Mouse (Mus musculus): ENCODE results near the gene Tax1bp3. TPM values are rescaled to one million over a fixed set of nuclear protein-coding genes. Genes with fewer than 3 reads are reported as not detected.

Gene Tax1bp3
- polyA plus RNA-seq, 2 experiments: 10.8 to 25.8 TPM

DNA sequence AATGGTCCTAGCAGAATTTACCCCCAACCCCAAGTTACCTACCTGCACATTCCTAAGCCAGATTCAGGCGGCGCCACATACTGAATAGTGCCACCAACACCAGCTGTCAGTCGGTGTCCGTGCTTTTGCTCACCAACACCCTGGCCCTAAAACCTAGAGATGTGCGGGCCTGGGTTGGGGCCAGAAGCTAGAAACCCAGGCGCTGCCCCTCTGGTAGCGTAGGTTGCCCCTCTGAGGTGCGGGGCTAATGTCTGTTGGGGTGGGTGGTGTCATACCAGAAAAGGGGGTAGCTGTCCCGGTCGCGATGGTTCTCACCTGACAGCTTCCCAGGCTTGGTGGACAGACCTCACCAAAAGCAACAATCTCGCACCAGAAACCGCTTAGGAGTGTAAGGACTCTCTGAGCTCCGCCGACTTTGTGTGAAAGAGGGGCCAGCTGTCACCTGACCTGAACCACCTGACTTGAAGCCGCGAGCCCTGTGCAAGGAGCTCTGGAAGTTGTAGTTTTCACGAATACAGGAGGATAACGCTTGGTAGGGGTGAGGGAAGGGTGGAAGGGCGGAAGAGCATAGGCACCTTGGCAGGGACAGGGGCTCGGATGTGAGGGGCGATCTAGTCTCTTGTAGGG is 21.8 kb downstream of the Tax1bp3 start, which contains the start of gene Ctns:
Ctns (minus strand) TSS at position 440 of the 627 bp plus-strand sequence.
- peak within 1 kb of the TSS; percentile 81 for H3K4me2 ChIP-seq (ENCODE audit: low read depth)
- DNase-seq (ENCODE audit: low read depth in 3 of 3, low spot score in 3 of 3) (peak; percentile 74 to 87 (median 81)), ATAC-seq (ENCODE audit: insufficient read depth) (peak; percentile 95)
- peak within 1 kb of the TSS; percentile 26 for H3K27ac ChIP-seq
- TF ChIP-seq CTCF (IDR thresholded peaks at IDR 0.05; ENCODE audit: low read depth) (no peak), EP300 (IDR thresholded peaks at IDR 0.05; ENCODE audit: low read depth) (no peak)
- H3K4me1 ChIP-seq (replicated peaks; ENCODE audit: control insufficient read depth in 2 of 2, insufficient read depth in 2 of 2, low read length in 1 of 2): peaks cover 4 to 8% of the 10 kb centered on the region in 2 experiments
- no peaks in the 10 kb centered on the region for H3K36me3 ChIP-seq (replicated peaks; ENCODE audit: control insufficient read depth, insufficient read depth, low read depth)
- 2% methylated on average over 22 of the region's 22 CpGs for WGBS (ENCODE audit: insufficient replicate concordance)
- H3K4me3 ChIP-seq (ENCODE audit: insufficient read depth in 1 of 2, low read depth in 2 of 2, low read length in 2 of 2): peak within 1 kb of the TSS; percentile 73 to 83
- H3K27me3 ChIP-seq (ENCODE audit: control insufficient read depth, insufficient read depth, low read length): no peaks in the 10 kb centered on the region
- H3K9ac ChIP-seq (replicated peaks): peak within 1 kb of the TSS; percentile 88
- H3K9me3 ChIP-seq (ENCODE audit: control insufficient read depth, low read length): no peaks in the 10 kb centered on the region

DNA sequence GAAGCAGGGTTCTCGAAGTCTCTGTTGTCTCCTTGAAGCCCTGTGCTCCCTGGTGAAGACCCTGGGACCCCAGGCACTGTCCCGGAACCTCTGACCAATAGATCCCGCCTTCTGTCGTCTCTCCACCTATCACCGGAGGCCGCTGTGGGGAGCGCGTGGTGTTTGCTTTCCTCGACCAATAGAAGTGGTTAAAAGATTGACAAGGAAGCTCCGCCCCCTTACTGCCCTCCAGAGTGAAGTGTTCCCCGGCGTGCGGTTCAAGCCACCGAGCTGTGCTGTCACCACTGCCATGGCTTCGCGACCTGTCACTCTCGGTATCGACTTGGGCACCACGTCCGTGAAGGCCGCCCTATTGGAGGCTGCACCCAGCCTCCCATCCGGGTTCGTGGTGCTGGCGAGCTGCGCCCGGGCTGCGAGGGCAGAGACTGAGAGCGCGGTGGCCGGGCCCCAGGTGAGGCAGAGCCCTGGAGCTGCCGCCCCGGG is 22.4 kb downstream of the Tax1bp3 start, which contains the start of gene Shpk:
Shpk (plus strand) TSS at position 231 of the 483 bp plus-strand sequence.
- no peaks in the 10 kb centered on the region for H3K36me3 ChIP-seq (replicated peaks; ENCODE audit: control insufficient read depth, insufficient read depth, low read depth)
- H3K9me3 ChIP-seq (ENCODE audit: control insufficient read depth, low read length): no peaks in the 10 kb centered on the region
- peaks cover 4 to 8% of the 10 kb centered on the region in 2 experiments for H3K4me1 ChIP-seq (replicated peaks; ENCODE audit: control insufficient read depth in 2 of 2, insufficient read depth in 2 of 2, low read length in 1 of 2)
- DNase-seq (ENCODE audit: low read depth in 3 of 3, low spot score in 3 of 3) (peak; percentile 93 to 95 (median 95)), ATAC-seq (ENCODE audit: insufficient read depth) (peak; percentile 97)
- H3K9ac ChIP-seq (replicated peaks): peak within 1 kb of the TSS; percentile 88
- peak within 1 kb of the TSS; percentile 73 to 83 for H3K4me3 ChIP-seq (ENCODE audit: insufficient read depth in 1 of 2, low read depth in 2 of 2, low read length in 2 of 2)
- under 1% methylated on average over 32 of the region's 32 CpGs for WGBS (ENCODE audit: insufficient replicate concordance)
- TF ChIP-seq EP300 (IDR thresholded peaks at IDR 0.05; ENCODE audit: low read depth) (no peak), CTCF (IDR thresholded peaks at IDR 0.05; ENCODE audit: low read depth) (no peak)
- H3K4me2 ChIP-seq (ENCODE audit: low read depth): peak within 1 kb of the TSS; percentile 81
- H3K27me3 ChIP-seq (ENCODE audit: control insufficient read depth, insufficient read depth, low read length): no peaks in the 10 kb centered on the region
- H3K27ac ChIP-seq: peak within 1 kb of the TSS; percentile 26

DNA sequence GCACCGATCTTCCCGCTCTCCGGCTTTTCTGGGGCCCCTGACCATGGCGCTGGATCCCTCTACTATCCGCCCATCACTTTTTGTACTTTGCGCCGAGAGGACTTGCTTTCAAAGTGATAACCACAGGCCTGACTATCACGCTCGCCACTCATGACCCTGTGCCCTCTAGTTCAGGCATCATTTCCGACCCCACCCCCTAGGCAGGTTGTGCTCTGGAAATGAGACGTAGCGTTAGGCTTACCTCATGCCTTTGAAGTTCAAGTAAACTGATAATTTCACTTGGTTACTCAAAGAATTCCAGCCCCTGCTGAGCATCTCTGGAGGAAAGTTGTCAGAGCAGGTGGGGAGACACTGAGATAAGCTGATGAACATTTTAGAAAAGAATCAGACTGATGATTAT is 23.0 kb downstream of the Tax1bp3 start:
- Histone ChIP-seq H3K27ac (no peak overlapping the region), H3K36me3 (replicated peaks; ENCODE audit: control insufficient read depth, insufficient read depth, low read depth) (no peaks in the 10 kb centered on the region), H3K27me3 (ENCODE audit: control insufficient read depth, insufficient read depth, low read length) (no peaks in the 10 kb centered on the region), H3K4me2 (ENCODE audit: low read depth) (peak overlapping the region; percentile 81), H3K9me3 (ENCODE audit: control insufficient read depth, low read length) (no peaks in the 10 kb centered on the region), H3K4me3 (ENCODE audit: insufficient read depth in 1 of 2, low read depth in 2 of 2, low read length in 2 of 2) (peak overlapping the region; percentile 73 to 83), H3K4me1 (replicated peaks; ENCODE audit: control insufficient read depth in 2 of 2, insufficient read depth in 2 of 2, low read length in 1 of 2) (peaks cover 4 to 8% of the 10 kb centered on the region in 2 experiments), H3K9ac (replicated peaks) (peak overlapping the region; percentile 88)
- peak in 2 of 3 experiments; percentile 42 to 51 for DNase-seq (ENCODE audit: low read depth in 3 of 3, low spot score in 3 of 3)
- TF ChIP-seq EP300 (IDR thresholded peaks at IDR 0.05; ENCODE audit: low read depth) (no peak), CTCF (IDR thresholded peaks at IDR 0.05; ENCODE audit: low read depth) (no peak)
- WGBS (ENCODE audit: insufficient replicate concordance): under 1% methylated on average over 12 of the region's 12 CpGs
- ATAC-seq (ENCODE audit: insufficient read depth): peak; percentile 14; the same call in 1 of the 2 replicates

DNA sequence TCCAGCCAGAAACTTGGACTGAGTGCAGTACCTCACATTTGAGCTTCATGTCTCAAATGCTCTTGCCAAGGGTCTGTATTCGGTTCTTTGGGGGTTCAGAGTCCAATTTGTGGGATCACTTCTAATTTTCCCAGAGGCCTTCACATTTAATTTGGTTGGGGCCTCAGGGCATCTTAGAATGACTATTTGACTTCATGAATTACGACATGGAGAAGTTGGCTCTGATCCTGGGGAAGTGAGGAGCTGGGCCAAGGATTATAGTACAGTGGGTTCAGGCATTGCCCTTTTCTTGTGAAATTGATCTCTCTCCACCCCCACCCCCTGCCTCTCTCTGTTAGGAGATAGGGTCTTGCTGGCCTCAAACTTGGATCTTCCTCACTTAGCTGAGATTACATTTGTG is 24.1 kb downstream of the Tax1bp3 start:
- no peaks in the 10 kb centered on the region for H3K27me3 ChIP-seq (ENCODE audit: control insufficient read depth, insufficient read depth, low read length)
- TF ChIP-seq CTCF (IDR thresholded peaks at IDR 0.05; ENCODE audit: low read depth) (no peak), EP300 (IDR thresholded peaks at IDR 0.05; ENCODE audit: low read depth) (no peak)
- DNase-seq (ENCODE audit: low read depth in 3 of 3, low spot score in 3 of 3) (no peak), ATAC-seq (ENCODE audit: insufficient read depth) (no peak)
- no peak overlapping the region for H3K27ac ChIP-seq
- no peaks in the 10 kb centered on the region for H3K9me3 ChIP-seq (ENCODE audit: control insufficient read depth, low read length)
- no peaks in the 10 kb centered on the region for H3K36me3 ChIP-seq (replicated peaks; ENCODE audit: control insufficient read depth, insufficient read depth, low read depth)
- no peak overlapping the region for H3K4me2 ChIP-seq (ENCODE audit: low read depth)
- WGBS (ENCODE audit: insufficient replicate concordance): 63% methylated on average over 2 of the region's 2 CpGs
- H3K4me1 ChIP-seq (replicated peaks; ENCODE audit: control insufficient read depth in 2 of 2, insufficient read depth in 2 of 2, low read length in 1 of 2): peaks cover 4 to 8% of the 10 kb centered on the region in 2 experiments
- no peak overlapping the region for H3K4me3 ChIP-seq (ENCODE audit: insufficient read depth in 1 of 2, low read depth in 2 of 2, low read length in 2 of 2)
- H3K9ac ChIP-seq (replicated peaks): no peak overlapping the region

DNA sequence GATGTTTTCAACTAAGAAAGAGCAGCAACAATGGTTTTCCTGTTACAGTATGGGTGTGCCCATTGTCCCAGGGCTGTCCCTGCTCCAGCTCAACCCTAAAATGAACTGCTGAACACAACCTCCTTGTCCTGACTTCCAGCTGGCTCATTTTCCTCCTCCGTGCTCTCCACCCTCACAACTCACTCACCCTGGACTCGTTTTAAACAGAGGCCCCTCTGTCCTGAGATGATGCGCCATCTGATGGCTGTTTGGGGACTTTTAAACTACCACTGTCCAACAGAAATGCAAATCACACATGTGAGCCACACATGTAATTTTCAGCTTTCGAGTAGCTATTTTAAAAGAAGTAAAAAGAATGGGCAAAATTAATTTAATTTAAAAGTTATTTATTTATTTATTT is 24.7 kb downstream of the Tax1bp3 start:
- H3K4me1 ChIP-seq (replicated peaks; ENCODE audit: control insufficient read depth in 2 of 2, insufficient read depth in 2 of 2, low read length in 1 of 2): peaks cover 4 to 8% of the 10 kb centered on the region in 2 experiments
- no peak overlapping the region for H3K9ac ChIP-seq (replicated peaks)
- H3K36me3 ChIP-seq (replicated peaks; ENCODE audit: control insufficient read depth, insufficient read depth, low read depth): no peaks in the 10 kb centered on the region
- H3K4me2 ChIP-seq (ENCODE audit: low read depth): no peak overlapping the region
- TF ChIP-seq EP300 (IDR thresholded peaks at IDR 0.05; ENCODE audit: low read depth): no peak
- TF ChIP-seq CTCF (IDR thresholded peaks at IDR 0.05; ENCODE audit: low read depth): peak; percentile 40; the same call in 1 of the 2 replicates
- no peak overlapping the region for H3K4me3 ChIP-seq (ENCODE audit: insufficient read depth in 1 of 2, low read depth in 2 of 2, low read length in 2 of 2)
- no peaks in the 10 kb centered on the region for H3K9me3 ChIP-seq (ENCODE audit: control insufficient read depth, low read length)
- WGBS (ENCODE audit: insufficient replicate concordance): 33% methylated on average over 4 of the region's 4 CpGs
- DNase-seq (ENCODE audit: low read depth in 3 of 3, low spot score in 3 of 3) (no peak), ATAC-seq (ENCODE audit: insufficient read depth) (no peak)
- H3K27ac ChIP-seq: no peak overlapping the region
- no peaks in the 10 kb centered on the region for H3K27me3 ChIP-seq (ENCODE audit: control insufficient read depth, insufficient read depth, low read length)
